Mouse (Mus musculus): Measurements from ENCODE around the gene Gpd1. TPM values are rescaled to one million over a fixed set of nuclear protein-coding genes. Genes with fewer than 3 reads are reported as not detected.

Gene Gpd1
- total and polyA plus RNA-seq, 3 experiments: 0.24 to 0.56 (median 0.25) TPM

DNA sequence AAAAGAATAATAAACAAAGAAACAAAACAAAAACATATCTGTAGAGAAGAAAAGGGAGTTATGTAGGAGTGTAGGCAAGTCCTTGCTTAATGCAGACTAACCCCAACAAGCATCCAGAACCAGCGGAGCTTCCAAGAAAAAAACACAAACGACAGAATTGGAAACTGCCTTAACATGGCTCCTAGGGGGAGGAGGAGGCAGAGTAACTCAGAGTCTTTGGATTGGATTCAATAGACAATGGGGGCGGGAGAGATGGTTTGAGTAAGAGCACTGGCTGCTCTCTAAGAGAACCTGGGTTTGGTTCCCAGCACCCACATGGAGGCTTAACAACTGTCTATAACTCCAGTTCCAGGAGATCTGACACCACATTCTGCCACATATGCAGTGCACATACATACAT, 14.4 kb downstream of the Gpd1 start:
- H3K79me2 ChIP-seq (replicated peaks; ENCODE audit: control insufficient read depth, extremely low read depth, insufficient read depth, poor library complexity, severe bottlenecking): peaks cover 3% of the 10 kb centered on the region; the same call in 1 of the 2 replicates
- no peak for DNase-seq (ENCODE audit: extremely low read depth)
- H3K4me1 ChIP-seq (ENCODE audit: control insufficient read depth in 1 of 2, insufficient read depth in 2 of 2): peaks cover 0 to 10% of the 10 kb centered on the region in 2 experiments; a peak in 2 of 4 replicates
- H3K9me3 ChIP-seq (replicated peaks; ENCODE audit: low read length): peaks cover 4% of the 10 kb centered on the region
- in situ Hi-C loops (cut with MboI; ENCODE audit: low pct_ligation_motif_present, low pct_unique_long_range_greater_than_20kb, low sequenced_read_pairs): no loop called here
- H3K4me3 ChIP-seq (replicated peaks in 1 of 3; ENCODE audit: low read depth in 2 of 3, low read length in 2 of 3, poor library complexity in 1 of 3): no peak overlapping the region
- TF ChIP-seq POLR2AphosphoS2 (IDR thresholded peaks at IDR 0.05; ENCODE audit: low read depth, low read length): peak; percentile 57; the same call in 1 of the 2 replicates
- TF ChIP-seq E2F4 (IDR thresholded peaks at IDR 0.05; ENCODE audit: insufficient replicate concordance, low read depth, low read length): no peak
- no peak overlapping the region for H3K4me2 ChIP-seq (ENCODE audit: insufficient read depth, low read depth, poor library complexity, severe bottlenecking)
- H3K27me3 ChIP-seq (replicated peaks): no peaks in the 10 kb centered on the region
- H3K27ac ChIP-seq (ENCODE audit: insufficient read depth, low read depth): no peak overlapping the region
- H3K36me3 ChIP-seq (replicated peaks in 1 of 2; ENCODE audit: control insufficient read depth in 1 of 2, insufficient read depth in 1 of 2, low read length in 1 of 2): peaks cover 32 to 79% of the 10 kb centered on the region in 2 experiments
- dilution Hi-C loops (cut with MboI; ENCODE audit: extremely low pct_ligation_motif_present, extremely low pct_unique_long_range_greater_than_20kb, low sequenced_read_pairs): no loop called here
- no peak overlapping the region for H3K9ac ChIP-seq (ENCODE audit: insufficient read depth, low read depth)

DNA sequence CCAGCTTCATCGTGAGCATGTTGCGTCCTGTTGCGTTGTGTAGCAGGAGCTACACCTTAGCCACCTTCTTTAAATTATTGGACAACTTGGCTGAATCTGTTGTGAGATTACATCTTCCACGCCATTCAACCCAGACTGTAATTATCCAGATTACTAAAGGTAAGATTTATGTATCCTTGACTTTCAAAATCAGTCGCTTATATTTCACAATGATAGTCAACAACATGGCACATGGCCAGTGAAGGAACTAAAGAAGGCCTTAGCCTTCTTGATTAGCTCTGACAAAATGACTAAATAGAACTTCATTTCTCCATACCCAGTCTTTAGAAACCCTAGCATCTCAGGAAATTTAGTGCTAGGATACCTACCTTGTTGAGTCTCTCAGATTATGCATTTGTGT, 15.9 kb downstream of the Gpd1 start:
- Histone ChIP-seq H3K9me3 (replicated peaks; ENCODE audit: low read length) (peaks cover 4% of the 10 kb centered on the region), H3K36me3 (replicated peaks in 1 of 2; ENCODE audit: control insufficient read depth in 1 of 2, insufficient read depth in 1 of 2, low read length in 1 of 2) (peaks cover 37 to 83% of the 10 kb centered on the region in 2 experiments), H3K79me2 (replicated peaks; ENCODE audit: control insufficient read depth, extremely low read depth, insufficient read depth, poor library complexity, severe bottlenecking) (no peaks in the 10 kb centered on the region), H3K9ac (ENCODE audit: insufficient read depth, low read depth) (no peak overlapping the region), H3K4me1 (ENCODE audit: control insufficient read depth in 1 of 2, insufficient read depth in 2 of 2) (peaks cover 0 to 17% of the 10 kb centered on the region in 2 experiments; a peak in 2 of 4 replicates), H3K27me3 (replicated peaks) (no peaks in the 10 kb centered on the region), H3K27ac (ENCODE audit: insufficient read depth, low read depth) (no peak overlapping the region), H3K4me2 (ENCODE audit: insufficient read depth, low read depth, poor library complexity, severe bottlenecking) (no peak overlapping the region), H3K4me3 (replicated peaks in 1 of 3; ENCODE audit: low read depth in 2 of 3, low read length in 2 of 3, poor library complexity in 1 of 3) (no peak overlapping the region)
- in situ Hi-C loops (cut with MboI; ENCODE audit: low pct_ligation_motif_present, low pct_unique_long_range_greater_than_20kb, low sequenced_read_pairs) (no loop called here), dilution Hi-C loops (cut with MboI; ENCODE audit: extremely low pct_ligation_motif_present, extremely low pct_unique_long_range_greater_than_20kb, low sequenced_read_pairs) (no loop called here)
- no peak for DNase-seq (ENCODE audit: extremely low read depth)
- TF ChIP-seq BHLHE40 (IDR thresholded peaks at IDR 0.05; ENCODE audit: low read depth, low read length) (no peak), JUN (IDR thresholded peaks at IDR 0.05; ENCODE audit: insufficient read depth, low read depth, low read length) (no peak), RAD21 (IDR thresholded peaks at IDR 0.05; ENCODE audit: low read depth, low read length) (no peak), ETS1 (conservative IDR thresholded peaks at IDR 0.05; ENCODE audit: low read depth, low read length) (no peak), ELF1 (IDR thresholded peaks at IDR 0.05; ENCODE audit: low read depth, low read length) (no peak), POLR2AphosphoS2 (IDR thresholded peaks at IDR 0.05; ENCODE audit: low read depth, low read length) (no peak), PAX5 (IDR thresholded peaks at IDR 0.05; ENCODE audit: low read length) (no peak), TCF12 (IDR thresholded peaks at IDR 0.05; ENCODE audit: low read depth, low read length) (no peak), HCFC1 (IDR thresholded peaks at IDR 0.05; ENCODE audit: low read depth, low read length) (no peak), EP300 (IDR thresholded peaks at IDR 0.05; ENCODE audit: low read length) (no peak), NELFE (IDR thresholded peaks at IDR 0.05; ENCODE audit: low read depth, low read length) (no peak), ZC3H11A (IDR thresholded peaks at IDR 0.05; ENCODE audit: low read depth, low read length) (no peak), E2F4 (IDR thresholded peaks at IDR 0.05; ENCODE audit: insufficient replicate concordance, low read depth, low read length) (no peak), MAZ (IDR thresholded peaks at IDR 0.05; ENCODE audit: low read depth, low read length) (no peak), KAT2A (IDR thresholded peaks at IDR 0.05; ENCODE audit: insufficient replicate concordance, low read length) (no peak), ZMIZ1 (IDR thresholded peaks at IDR 0.05; ENCODE audit: low read depth, low read length) (no peak), USF2 (conservative IDR thresholded peaks at IDR 0.05; ENCODE audit: low read depth, low read length) (no peak), CHD2 (IDR thresholded peaks at IDR 0.05; ENCODE audit: low read length) (no peak), RCOR1 (conservative IDR thresholded peaks at IDR 0.05; ENCODE audit: low read depth, low read length) (no peak), CTCF (conservative IDR thresholded peaks at IDR 0.05 in 1 of 2, IDR thresholded peaks at IDR 0.05 in 1 of 2; ENCODE audit: low read depth in 2 of 2, low read length in 2 of 2) (no peak)
